Mouse (Mus musculus) liver, adult 2 months (tissue): ENCODE measurements around the gene Slc39a11. TPM values are rescaled to one million over a fixed set of nuclear protein-coding genes. Genes with fewer than 3 reads are reported as not detected.

ENCODE experiments used
- DNase-seq: peaks from one replicate; pipeline ENCODE4 v3.0.0-alpha.2; 2011; ENCODE audit warnings: low read depth, low spot score; ENCODE audit errors: extremely low read depth
- H3K27ac ChIP-seq: fragments of 200-500 bp; replicated peaks from 2 replicates; pipeline ENCODE4 v1.5.1; 2012; ENCODE audit warnings: low read depth, mild to moderate bottlenecking, control low read depth, inconsistent platforms, low read length; ENCODE audit not compliant: insufficient read depth
- H3K27me3 ChIP-seq: fragments of 200-500 bp; 2 replicates; pipeline ENCODE4 v1.6.1; 2012; ENCODE audit warnings: mild to moderate bottlenecking, moderate library complexity, low read length, inconsistent platforms; ENCODE audit not compliant: control insufficient read depth, insufficient read depth
- H3K36me3 ChIP-seq: fragments of 200-500 bp; 2 replicates; pipeline ENCODE4 v1.6.1; 2012; ENCODE audit warnings: low read length, inconsistent platforms; ENCODE audit not compliant: control insufficient read depth, insufficient read depth
- H3K4me1 ChIP-seq: fragments of 200-500 bp; 2 replicates; pipeline ENCODE4 v1.6.1; 2011; ENCODE audit warnings: low read length; ENCODE audit not compliant: control insufficient read depth, insufficient read depth
- H3K4me3 ChIP-seq: fragments of 200-500 bp; 2 replicates; pipeline ENCODE4 v1.5.1; 2011; ENCODE audit warnings: low read depth, mild to moderate bottlenecking, control low read depth, low read length, moderate library complexity; ENCODE audit not compliant: insufficient read depth
- H3K79me2 ChIP-seq: fragments of 200-500 bp; 2 replicates; pipeline ENCODE4 v1.6.1; 2012; ENCODE audit warnings: inconsistent platforms, mild to moderate bottlenecking, low read length, moderate library complexity; ENCODE audit not compliant: control insufficient read depth, insufficient read depth
- H3K9ac ChIP-seq: fragments of 200-500 bp; 2 replicates; pipeline ENCODE4 v1.6.1; 2012; ENCODE audit warnings: low read depth, mild to moderate bottlenecking, control low read depth, inconsistent platforms, low read length
- CTCF ChIP-seq: fragments of 200-500 bp; IDR thresholded peaks from 2 replicates; pipeline ENCODE4 v1.5.1; 2011; ENCODE audit warnings: low read depth, low read length, control low read depth
- POLR2A ChIP-seq: fragments of 200-500 bp; IDR thresholded peaks from 2 replicates; pipeline ENCODE4 v1.6.1; 2011; ENCODE audit warnings: low read length, control low read depth; ENCODE audit not compliant: insufficient read depth; ENCODE audit errors: extremely low read depth
- WGBS: fragments of 180-500 bp; shearing (Covaris S2); methylation state at CpG from one replicate; pipeline ENCODE4 v1.1.7; 2018; 5-methylcytosine and 5-hydroxymethylcytosine counted together
- polyA plus RNA-seq: library from polyadenylated mRNA; depleted of rRNA; stranded (reverse); fragments of >200 nt; gene quantifications from 2 replicates; pipeline ENCODE4 v1.2.3, GENCODE M21; 2012; rRNA removed
- total RNA-seq: library from RNA; depleted of rRNA; stranded (reverse); fragments of >200 nt; gene quantifications from 2 replicates; pipeline ENCODE4 v1.2.3, GENCODE M21; 2014; rRNA removed

Slc39a11 gene
- total and polyA plus RNA-seq, 2 experiments: 18.8 to 22.8 TPM

DNA sequence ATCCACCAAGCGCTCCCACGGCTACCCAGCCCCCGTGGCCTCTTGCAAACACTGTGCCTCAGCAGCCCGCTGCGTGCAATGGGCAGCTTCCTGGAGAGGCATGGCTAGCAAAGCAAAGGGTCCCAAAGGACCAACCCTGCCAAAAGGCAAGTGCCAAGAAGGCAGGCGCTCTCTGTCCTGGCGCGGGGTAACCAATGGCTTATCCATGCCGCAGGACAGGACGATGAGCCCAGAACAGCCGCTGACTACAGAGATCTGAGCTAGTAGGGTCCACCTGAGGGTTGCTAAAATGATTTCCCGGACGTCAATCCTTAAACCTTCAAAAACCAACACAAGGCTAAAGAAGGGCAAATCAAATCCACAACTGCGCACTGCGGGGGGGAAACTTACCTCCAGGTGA lies 449.0 kb downstream of the Slc39a11 start:
- H3K27ac ChIP-seq: no peak overlapping the region
- no peak for DNase-seq
- peak overlapping the region; percentile 47 for H3K9ac ChIP-seq

DNA sequence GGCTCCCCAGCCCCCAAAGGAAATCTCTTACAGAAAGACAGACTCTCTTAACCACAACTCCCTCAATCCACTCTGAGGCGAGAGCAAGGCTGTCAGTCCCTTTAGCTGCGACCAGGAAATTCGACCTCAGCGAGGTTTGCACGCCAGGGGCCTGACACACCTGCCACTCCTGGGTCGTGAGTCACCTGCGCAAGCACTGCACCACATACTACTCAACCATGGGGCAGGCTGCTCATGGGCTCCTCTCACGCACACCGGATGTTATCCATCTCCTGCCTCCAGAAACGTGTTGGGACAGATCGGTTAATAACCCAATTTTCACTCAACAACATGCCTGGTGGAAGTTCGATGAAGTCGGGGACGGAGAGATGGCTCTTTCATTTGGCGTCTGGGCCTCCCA lies 451.3 kb downstream of the Slc39a11 start:
- Histone ChIP-seq H3K4me1 (peaks cover 12% of the 10 kb centered on the region), H3K79me2 (peaks cover 4% of the 10 kb centered on the region; the same call in 1 of the 2 replicates), H3K36me3 (no peaks in the 10 kb centered on the region), H3K27me3 (no peaks in the 10 kb centered on the region), H3K27ac (no peak overlapping the region), H3K9ac (no peak overlapping the region), H3K4me3 (no peak overlapping the region)
- TF ChIP-seq CTCF (no peak), POLR2A (no peak)
- no peak for DNase-seq
- 92% methylated on average over 15 of the region's 15 CpGs for WGBS

More for the DNA sequence above, 449.0 kb downstream of the Slc39a11 start:
- Histone ChIP-seq H3K4me1 (no peaks in the 10 kb centered on the region), H3K4me3 (peak overlapping the region; percentile 63), H3K36me3 (no peaks in the 10 kb centered on the region), H3K27me3 (no peaks in the 10 kb centered on the region), H3K79me2 (peaks cover 4% of the 10 kb centered on the region; the same call in 1 of the 2 replicates)
- TF ChIP-seq POLR2A (no peak), CTCF (no peak)
- 11% methylated on average over 15 of the region's 15 CpGs for WGBS

DNA sequence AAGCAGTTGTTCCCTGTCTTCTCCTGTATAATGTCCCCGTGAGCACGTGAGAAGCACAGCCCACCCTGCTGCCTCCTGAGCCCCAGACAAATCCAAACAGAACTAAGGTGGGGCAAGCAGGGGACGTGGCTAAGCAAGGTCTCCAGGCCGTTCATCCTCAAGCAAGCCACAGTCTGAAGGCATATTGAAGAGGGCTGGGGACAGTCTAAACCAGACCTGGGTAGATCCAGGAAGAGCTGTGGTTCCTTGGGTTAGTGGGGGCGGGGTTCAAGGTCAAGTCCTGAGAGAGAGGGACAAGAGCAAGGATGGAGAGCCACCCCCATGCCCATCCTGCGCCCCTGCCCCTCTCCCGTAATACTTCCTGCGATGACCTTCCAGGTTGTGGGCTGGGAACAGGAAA lies 452.3 kb downstream of the Slc39a11 start:
- Histone ChIP-seq H3K4me3 (no peak overlapping the region), H3K79me2 (peaks cover 6% of the 10 kb centered on the region; the same call in 1 of the 2 replicates), H3K36me3 (no peaks in the 10 kb centered on the region), H3K27me3 (no peaks in the 10 kb centered on the region), H3K4me1 (peaks cover 12% of the 10 kb centered on the region), H3K9ac (no peak overlapping the region), H3K27ac (no peak overlapping the region)
- DNase-seq: no peak
- WGBS: 80% methylated on average over 8 of the region's 8 CpGs
- no peak for TF ChIP-seq CTCF
- TF ChIP-seq POLR2A: no peak

DNA sequence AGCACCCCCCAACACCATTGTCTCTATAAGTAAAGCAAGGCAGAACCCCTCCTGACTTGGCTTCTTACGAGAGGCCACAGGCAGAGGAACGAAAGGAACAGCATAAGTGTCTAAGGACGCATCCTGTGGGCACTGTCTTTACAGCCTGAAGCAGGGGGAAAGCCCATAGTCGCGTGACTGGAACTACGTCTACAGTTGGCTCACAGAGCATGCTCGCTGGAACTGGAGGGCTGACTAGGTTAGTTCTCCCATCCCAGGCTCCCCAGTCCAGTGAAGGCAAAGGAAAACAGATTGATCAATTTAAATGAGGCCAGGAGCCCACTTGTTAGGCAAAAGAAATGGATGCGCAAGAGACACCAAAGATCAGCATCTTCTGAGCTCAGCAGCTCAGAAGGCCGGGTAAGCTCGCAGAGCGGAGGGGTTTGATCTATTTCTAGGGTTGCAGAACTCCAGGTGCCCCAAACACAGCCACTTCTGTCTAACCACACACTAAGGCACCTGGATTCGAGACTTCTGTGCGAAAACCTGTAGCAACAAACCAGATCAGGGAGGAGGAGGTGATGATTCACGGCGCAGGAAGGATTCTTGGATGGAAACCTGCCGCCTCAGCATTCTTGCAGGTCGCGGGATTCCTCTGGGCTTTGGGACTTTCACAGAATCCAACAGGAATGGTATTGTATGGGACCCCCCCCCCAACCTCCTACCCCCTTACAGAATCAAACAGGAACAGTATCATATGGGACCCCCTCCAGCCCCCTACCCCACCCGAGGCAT lies 453.5 kb downstream of the Slc39a11 start:
- WGBS: 87% methylated on average over 19 of the region's 19 CpGs
- no peak for TF ChIP-seq POLR2A
- TF ChIP-seq CTCF: no peak
- no peaks in the 10 kb centered on the region for H3K36me3 ChIP-seq

More for the DNA sequence above, 453.5 kb downstream of the Slc39a11 start:
- peaks cover 7% of the 10 kb centered on the region; the same call in 1 of the 2 replicates for H3K79me2 ChIP-seq
- no peak overlapping the region for H3K9ac ChIP-seq
- H3K4me3 ChIP-seq: no peak overlapping the region
- H3K4me1 ChIP-seq: peaks cover 12% of the 10 kb centered on the region
- no peaks in the 10 kb centered on the region for H3K27me3 ChIP-seq
- H3K27ac ChIP-seq: no peak overlapping the region
- no peak for DNase-seq

Other genes starting within 250 kb of the Slc39a11 start
- 0.07 TPM in 1 of 2 replicates, not detected in the other for gene Sstr2, start 30.7 kb downstream of the Slc39a11 start, total RNA-seq
- 0.17 TPM in 1 of 2 replicates, not detected in the other for gene Sstr2, start 30.7 kb downstream of the Slc39a11 start, polyA plus RNA-seq
- 6.0 and 8.3 TPM in 2 replicates for gene Cog1, start 910 bp downstream of the Slc39a11 start, total RNA-seq
- 14.6 and 17.7 TPM in 2 replicates for gene Cog1, start 910 bp downstream of the Slc39a11 start, polyA plus RNA-seq
- gene Fam104a, start 34.1 kb upstream of the Slc39a11 start, total RNA-seq: 4.5 and 5.6 TPM in 2 replicates
- gene Fam104a, start 34.1 kb upstream of the Slc39a11 start, polyA plus RNA-seq: 15.2 and 16.4 TPM in 2 replicates
- gene D11Wsu47e, start 34.3 kb upstream of the Slc39a11 start, total RNA-seq: 4.1 and 5.0 TPM in 2 replicates
- gene D11Wsu47e, start 34.3 kb upstream of the Slc39a11 start, polyA plus RNA-seq: 3.3 and 4.5 TPM in 2 replicates
- gene Cpsf4l, start 59.9 kb upstream of the Slc39a11 start, total RNA-seq: 6.0 and 9.9 TPM in 2 replicates
- gene Cpsf4l, start 59.9 kb upstream of the Slc39a11 start, polyA plus RNA-seq: 2.9 and 3.0 TPM in 2 replicates
- 25.2 and 36.7 TPM in 2 replicates for gene Cdc42ep4, start 101.8 kb upstream of the Slc39a11 start, total RNA-seq
- 32.7 and 32.9 TPM in 2 replicates for gene Cdc42ep4, start 101.8 kb upstream of the Slc39a11 start, polyA plus RNA-seq